Mouse (Mus musculus) cerebellum, adult 18-20 months (tissue): ENCODE measurements around the gene Uap1l1.
A peak's percentile ranks its signal among the peaks of the same experiment; 100 is the strongest.
"Not testable (repeated sequence)": the region's sequence is repeated elsewhere in the genome, so short reads cannot be mapped to it uniquely, and the experiment has no call there.

Experiments used
- DNase-seq, 2 experiments: peaks; one replicate each; pipeline ENCODE4 v3.0.0; 2021

The Uap1l1 gene

GRCm38 (mm10) chr2:25365091-25365761 is at the start of gene Uap1l1:
Gene Uap1l1 (minus strand): TSS chr2:25365682.
- DNase-seq: peak; percentile 59 to 62

GRCm38 (mm10) chr2:25413436-25413835 is 48.0 kb upstream of the Uap1l1 start:
- DNase-seq: not testable (repeated sequence)

- DNase-seq: peak in 1 of 2 experiments; percentile 5
Observed at GRCm38 (mm10) chr2:25408908-25409307, 43.4 kb upstream of the Uap1l1 start.

GRCm38 (mm10) chr2:25403994-25404393 is 38.5 kb upstream of the Uap1l1 start:
- no peak for DNase-seq

GRCm38 (mm10) chr2:25402972-25403601 is 37.6 kb upstream of the Uap1l1 start:
- DNase-seq: peak; percentile 94

- peak; percentile 68 to 77 for DNase-seq
Observed at GRCm38 (mm10) chr2:25402377-25402971, 37.0 kb upstream of the Uap1l1 start.

DNA sequence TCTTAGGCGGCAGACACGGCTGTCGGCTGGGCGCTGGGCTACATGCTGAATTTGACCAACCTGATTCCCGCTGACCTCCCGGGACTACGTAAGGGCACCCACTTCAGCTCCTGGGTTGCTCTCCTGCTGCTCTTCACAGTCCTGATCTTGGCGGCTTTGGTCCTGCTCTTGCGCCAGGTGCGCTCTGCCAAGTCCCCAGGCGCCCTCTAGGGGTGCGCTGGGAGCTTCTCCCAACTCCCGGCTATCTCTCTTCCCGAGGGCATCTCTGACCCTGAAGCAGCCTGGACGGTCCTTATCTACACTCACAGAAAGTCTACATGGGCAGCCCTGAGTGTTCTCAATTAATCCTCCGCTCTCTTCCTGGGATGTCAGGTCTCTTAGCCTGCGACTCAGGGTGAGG is 35.3 kb upstream of the Uap1l1 start:
- DNase-seq: peak; percentile 76 to 84

DNA sequence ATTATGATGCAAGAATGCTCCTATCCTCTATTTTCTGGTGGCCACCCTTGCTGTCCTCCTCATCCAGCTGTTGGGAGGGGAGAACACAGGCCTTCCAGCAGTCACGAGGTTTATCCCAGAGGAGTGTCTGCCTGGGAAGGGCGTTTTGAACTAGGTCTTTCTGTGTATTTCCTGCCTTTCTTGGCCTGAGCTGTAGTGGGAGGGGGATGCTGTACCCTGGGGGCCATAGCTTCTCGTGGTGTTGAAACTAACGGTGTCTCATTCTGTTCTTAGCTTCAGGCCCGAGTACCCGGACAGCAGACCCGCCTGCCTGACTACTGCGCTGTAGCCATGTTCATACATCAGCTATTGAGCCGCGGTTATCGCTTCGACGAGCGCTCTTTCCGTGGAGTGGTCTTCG is 34.8 kb upstream of the Uap1l1 start:
- DNase-seq: no peak

- no peak for DNase-seq
Observed at GRCm38 (mm10) chr2:25399051-25399450, 33.6 kb upstream of the Uap1l1 start, which contains the start of gene Npdc1. Gene Npdc1 (plus strand): TSS chr2:25399351.

DNA sequence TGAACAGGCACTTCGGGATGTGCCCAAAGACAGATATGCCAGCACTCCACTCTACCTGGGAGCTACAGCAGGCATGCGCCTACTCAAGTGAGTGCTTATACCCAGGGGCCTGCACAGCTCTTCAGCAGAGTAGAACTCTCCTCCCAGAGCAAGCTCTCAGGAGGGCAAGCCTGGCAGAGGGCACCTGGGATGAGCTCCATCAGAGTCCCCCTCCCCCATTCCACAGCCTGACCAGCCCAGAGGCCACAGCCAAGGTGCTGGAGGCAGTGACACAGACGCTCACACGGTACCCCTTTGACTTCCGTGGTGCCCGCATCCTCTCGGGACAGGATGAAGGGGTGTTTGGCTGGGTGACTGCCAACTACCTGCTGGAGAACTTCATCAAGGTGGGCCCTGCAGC is 32.6 kb upstream of the Uap1l1 start:
- no peak for DNase-seq

- DNase-seq: no peak
Observed at GRCm38 (mm10) chr2:25397010-25397409, 31.5 kb upstream of the Uap1l1 start.

DNA sequence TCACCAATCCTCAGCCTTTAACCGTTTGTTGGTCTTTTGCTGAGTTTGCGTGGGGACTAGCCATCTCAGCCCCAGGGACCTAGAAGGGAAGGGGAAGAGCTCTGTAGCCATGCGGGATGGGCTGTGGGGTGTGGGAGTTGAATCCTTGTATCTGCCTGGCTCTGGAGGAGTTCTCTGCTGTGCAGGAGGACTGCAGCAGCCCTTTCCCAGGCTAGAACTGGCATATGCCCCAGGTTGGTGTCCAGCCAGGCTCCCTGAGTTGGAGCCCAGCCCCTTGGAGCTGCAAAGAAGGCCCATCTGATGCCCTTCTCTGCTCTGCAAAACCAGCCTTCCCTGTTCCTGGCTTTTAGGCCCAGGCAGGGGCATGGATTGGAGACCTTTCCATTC is 31.1 kb upstream of the Uap1l1 start:
- peak; percentile 83 to 88 for DNase-seq

- DNase-seq: peak; percentile 49 to 67
Observed at GRCm38 (mm10) chr2:25395721-25396596, 30.5 kb upstream of the Uap1l1 start, which contains the start of gene Entpd2. Gene Entpd2 (plus strand): TSS chr2:25395874.

DNA sequence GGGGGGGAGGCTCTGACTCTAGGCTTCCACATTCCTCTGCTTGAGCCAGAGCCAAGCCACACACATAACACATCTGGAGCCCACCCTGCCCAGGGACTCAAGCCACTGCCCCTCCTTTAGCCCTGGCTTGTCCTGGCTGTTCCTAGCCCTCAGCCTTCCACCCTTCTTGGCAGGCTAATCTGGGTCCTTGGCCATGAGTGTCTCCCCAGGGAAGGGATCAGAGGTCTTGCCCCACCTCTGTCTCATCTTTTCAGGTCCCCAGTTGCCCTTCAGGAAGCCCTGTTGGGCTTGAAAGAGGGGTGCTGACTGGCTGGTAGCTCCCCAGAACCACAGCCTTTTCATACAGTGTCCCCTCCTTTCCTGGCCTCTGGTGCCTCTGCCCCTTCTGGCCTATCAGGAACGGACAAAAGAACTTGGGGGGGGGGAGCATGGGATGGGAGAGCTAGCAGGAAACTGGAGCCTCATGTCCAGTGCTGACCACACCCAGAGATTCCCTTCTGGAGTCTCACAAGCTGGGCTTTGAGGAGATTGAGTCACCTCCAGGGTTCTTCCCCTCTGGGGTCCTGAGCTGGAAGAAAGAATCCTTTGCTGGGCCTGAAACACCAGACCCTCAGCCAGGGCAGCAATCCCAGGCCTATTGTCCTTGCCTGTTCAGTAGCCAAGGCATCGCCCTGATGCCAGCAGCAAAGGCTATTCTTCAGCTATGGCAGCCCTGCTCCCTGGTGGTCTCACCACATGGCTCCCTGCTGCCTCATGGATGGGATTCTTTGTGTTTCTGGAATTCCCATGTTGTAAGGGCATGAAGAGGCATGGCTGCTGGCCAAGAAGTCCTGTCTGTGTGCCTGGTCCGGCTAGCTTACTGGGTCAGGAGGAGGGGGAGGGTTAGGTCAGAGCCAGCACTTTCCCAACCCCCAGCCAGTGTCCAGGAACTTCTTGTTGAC is 29.1 kb upstream of the Uap1l1 start:
- DNase-seq: peak; percentile 46 to 47

DNA sequence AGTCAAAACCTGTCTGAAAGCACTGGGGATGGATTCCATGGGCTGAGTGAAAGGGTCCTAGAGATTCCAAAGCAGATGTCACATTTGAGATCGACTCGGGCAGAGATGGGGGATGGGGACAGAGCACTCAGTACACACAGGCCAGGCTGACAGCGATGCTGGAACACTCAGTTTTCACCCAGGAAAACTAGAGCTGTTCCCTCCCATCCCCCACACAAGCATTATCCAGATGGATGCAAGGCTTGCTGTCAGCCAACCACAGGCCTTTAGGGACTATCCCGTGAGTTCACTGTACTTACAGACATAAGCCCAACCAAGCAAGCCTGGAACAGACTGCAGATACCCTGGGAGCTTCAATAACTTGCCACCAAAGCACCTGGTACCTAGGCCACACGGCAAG is 25.8 kb upstream of the Uap1l1 start:
- no peak for DNase-seq

DNA sequence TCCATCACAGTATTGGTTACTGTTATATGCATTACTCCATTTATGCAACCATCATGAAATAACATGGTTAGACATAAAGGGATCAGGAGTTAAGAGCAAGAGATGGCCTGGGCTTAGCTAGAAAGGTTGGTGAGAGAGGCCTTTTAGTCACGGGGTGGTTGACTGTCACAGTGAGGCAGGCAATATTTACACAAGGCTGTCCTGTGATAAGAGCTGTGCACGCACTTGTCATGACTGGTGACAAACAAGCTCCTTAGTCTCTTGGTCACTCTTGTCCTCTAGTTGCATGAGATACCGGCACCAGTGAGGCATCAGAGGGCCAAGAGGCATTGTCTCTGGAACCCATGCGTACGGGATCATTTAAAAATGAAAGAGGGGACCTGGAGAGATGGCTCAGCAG is 19.0 kb upstream of the Uap1l1 start:
- DNase-seq: no peak

GRCm38 (mm10) chr2:25376589-25376988 is 11.1 kb upstream of the Uap1l1 start:
- DNase-seq: peak; percentile 73 to 76

DNA sequence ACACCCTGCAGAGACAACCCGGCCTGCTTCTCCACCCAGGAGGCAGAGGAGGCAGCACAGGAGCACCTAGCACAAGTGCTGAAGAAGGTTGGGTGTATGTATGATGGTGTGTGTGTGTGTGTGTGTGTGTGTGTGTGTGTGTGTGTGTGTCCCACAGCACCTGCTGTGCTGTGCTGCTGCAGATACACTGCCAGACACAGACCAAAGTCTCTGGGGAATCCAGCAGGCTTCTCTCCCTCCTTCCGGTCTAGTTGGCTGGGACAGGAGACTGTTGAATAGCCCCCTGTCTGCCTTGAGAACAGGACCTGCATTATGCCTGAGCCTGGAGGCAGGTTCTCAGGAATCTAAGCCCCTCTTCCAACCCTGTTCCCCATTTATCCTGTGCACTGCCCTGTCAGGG is 7.9 kb upstream of the Uap1l1 start:
- DNase-seq: no peak

DNA sequence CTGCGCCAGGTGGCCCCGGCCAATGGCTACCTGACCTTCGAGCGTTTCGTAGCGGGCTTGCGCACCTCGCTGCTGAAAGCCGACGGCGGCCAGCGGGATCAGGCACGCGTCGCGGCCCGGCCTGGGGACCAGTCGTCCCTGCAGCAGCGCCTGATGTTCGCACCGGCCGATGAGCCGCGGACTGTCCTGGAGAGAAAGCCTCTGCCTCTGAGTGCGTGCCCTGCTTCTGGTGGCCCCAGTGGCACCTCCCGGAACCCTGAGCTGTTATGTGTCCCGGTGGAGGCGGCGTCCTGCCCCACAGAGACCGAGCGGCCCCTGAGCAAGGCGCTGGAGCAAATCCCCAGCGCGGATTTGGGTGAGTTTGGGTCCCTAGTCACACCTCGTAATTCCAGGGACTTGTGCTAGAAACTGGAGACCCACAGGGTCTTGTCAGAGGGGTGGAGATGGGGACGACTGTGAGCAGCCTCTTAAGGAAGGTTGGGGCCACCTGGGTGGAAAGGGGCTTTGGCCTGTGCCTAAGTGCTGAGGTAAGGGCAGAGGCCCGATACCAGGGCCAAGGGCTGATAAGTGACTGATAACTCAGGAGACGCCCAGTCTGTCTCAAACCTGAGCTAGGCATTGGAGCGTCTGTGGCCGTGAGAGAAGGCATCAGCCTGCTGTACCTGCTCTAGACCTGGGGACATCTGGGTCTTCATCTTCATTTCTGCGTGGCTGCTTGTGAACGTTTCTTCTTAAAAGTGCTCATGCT is 7.3 kb upstream of the Uap1l1 start:
- no peak for DNase-seq

DNA sequence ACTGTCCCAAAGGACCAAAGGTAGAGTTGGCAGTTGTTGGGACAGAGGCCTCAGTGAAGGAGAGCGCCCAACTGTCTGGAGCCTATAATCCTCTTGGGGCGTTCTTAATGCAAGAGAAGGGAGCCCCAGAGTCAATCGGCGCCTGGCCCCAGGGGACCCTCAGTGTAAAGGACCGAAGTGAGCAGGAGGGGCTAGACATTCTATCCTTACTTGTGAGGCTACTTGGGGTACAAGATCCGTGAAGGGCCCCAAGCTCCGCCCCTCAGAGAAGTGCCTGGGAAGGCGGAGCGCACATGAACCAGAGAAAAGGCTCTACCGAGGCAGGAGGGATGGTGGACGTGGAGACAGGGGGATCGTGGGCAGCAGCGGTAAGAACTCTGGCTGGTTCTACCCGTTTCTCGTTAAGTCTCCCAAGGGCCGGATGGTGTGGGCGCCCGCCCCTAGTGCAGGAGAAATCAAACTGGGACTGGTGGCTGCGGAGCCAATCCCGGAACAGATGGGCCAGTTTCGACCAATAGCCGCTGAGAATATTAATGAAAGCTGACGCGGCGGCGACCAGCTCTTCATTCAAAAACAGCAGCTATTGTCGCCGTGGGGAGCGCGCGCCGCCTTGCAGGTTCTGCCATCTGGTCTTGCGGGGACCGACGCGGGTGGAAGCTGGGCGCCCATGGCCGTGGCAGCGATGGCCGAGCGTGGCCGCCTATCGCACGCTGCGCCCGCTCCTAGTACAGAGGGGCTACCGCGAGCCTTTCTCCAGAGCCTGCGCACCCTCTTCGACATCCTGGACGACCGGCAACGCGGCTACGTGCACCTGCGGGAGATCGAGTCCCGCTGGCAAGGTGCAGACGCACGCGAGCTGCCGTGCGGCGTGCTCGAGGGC is 6.5 kb upstream of the Uap1l1 start, which contains the start of gene Sapcd2:
Sapcd2 (plus strand) TSS at position 558 of the 880 bp plus-strand sequence.
- peak; percentile 88 to 91 for DNase-seq
